Mouse (Mus musculus): ENCODE data around the gene Crebbp. TPM values are rescaled to one million over a fixed set of nuclear protein-coding genes. Genes with fewer than 3 reads are reported as not detected.
A peak's percentile ranks its signal among the peaks of the same experiment; 100 is the strongest.
"Not testable (repeated sequence)": the region's sequence is repeated elsewhere in the genome, so short reads cannot be mapped to it uniquely, and the experiment has no call there.

Gene Crebbp
- total RNA-seq, 2 experiments from 2014 or later, result 53.4 to 60.5 TPM

GRCm38 (mm10) chr16:4153121-4153520 is 60.7 kb downstream of the Crebbp start:
- no peak for DNase-seq

- no peak for DNase-seq
Observed at GRCm38 (mm10) chr16:4138541-4138940, 75.3 kb downstream of the Crebbp start.

- no peak for DNase-seq
Observed at GRCm38 (mm10) chr16:4133754-4134153, 80.0 kb downstream of the Crebbp start.

- no peak for DNase-seq
Observed at GRCm38 (mm10) chr16:4128894-4129293, 84.9 kb downstream of the Crebbp start.

GRCm38 (mm10) chr16:4117072-4117471 is 96.7 kb downstream of the Crebbp start:
- peak; percentile 38 for DNase-seq

GRCm38 (mm10) chr16:4100374-4100773 is 113.4 kb downstream of the Crebbp start:
- no peak for DNase-seq

GRCm38 (mm10) chr16:4097521-4097920 is 116.3 kb downstream of the Crebbp start:
- DNase-seq, result no peak

GRCm38 (mm10) chr16:4096898-4097297 is 116.9 kb downstream of the Crebbp start:
- DNase-seq, result no peak

GRCm38 (mm10) chr16:4096141-4096540 is 117.7 kb downstream of the Crebbp start:
- DNase-seq, result no peak

- no peak for DNase-seq
Observed at GRCm38 (mm10) chr16:4087214-4087913, 126.4 kb downstream of the Crebbp start.

- no peak for DNase-seq
Observed at GRCm38 (mm10) chr16:4085851-4086387, 127.9 kb downstream of the Crebbp start.

GRCm38 (mm10) chr16:4085051-4085450 is 128.7 kb downstream of the Crebbp start:
- DNase-seq, result no peak

- DNase-seq, result not testable (repeated sequence)
Observed at GRCm38 (mm10) chr16:4080419-4080818, 133.4 kb downstream of the Crebbp start.

GRCm38 (mm10) chr16:4079656-4080055 is 134.1 kb downstream of the Crebbp start:
- peak; percentile 40 for DNase-seq

- DNase-seq, result peak; percentile 27
Observed at GRCm38 (mm10) chr16:4078302-4078701, 135.5 kb downstream of the Crebbp start.

- DNase-seq, result peak; percentile 96
Observed at GRCm38 (mm10) chr16:4077384-4078061, 136.3 kb downstream of the Crebbp start, which contains the start of gene Trap1. Gene Trap1, minus strand, starts transcription at chr16:4077827.

- DNase-seq, result no peak
Observed at GRCm38 (mm10) chr16:4074836-4075235, 139.0 kb downstream of the Crebbp start.

- no peak for DNase-seq
Observed at GRCm38 (mm10) chr16:4074297-4074696, 139.5 kb downstream of the Crebbp start.

GRCm38 (mm10) chr16:4068588-4068987 is 145.2 kb downstream of the Crebbp start:
- DNase-seq, result peak; percentile 76

GRCm38 (mm10) chr16:4064945-4065344 is 148.9 kb downstream of the Crebbp start:
- DNase-seq, result no peak

- no peak for DNase-seq
Observed at GRCm38 (mm10) chr16:4053811-4054210, 160.0 kb downstream of the Crebbp start.

GRCm38 (mm10) chr16:4052601-4053000 is 161.2 kb downstream of the Crebbp start:
- no peak for DNase-seq

- DNase-seq, result no peak
Observed at GRCm38 (mm10) chr16:4045524-4045923, 168.3 kb downstream of the Crebbp start.

GRCm38 (mm10) chr16:4044093-4044492 is 169.7 kb downstream of the Crebbp start:
- DNase-seq, result no peak

Data from heart, postnatal 4 days (tissue).